Mouse (Mus musculus) gastrocnemius, postnatal 10 days (tissue): Measurements from ENCODE around the gene Gli3. TPM values are rescaled to one million over a fixed set of nuclear protein-coding genes. Genes with fewer than 3 reads are reported as not detected.

ENCODE experiments used
- DNase-seq: peaks from one replicate; pipeline ENCODE4 v3.0.0; 2021; ENCODE audit warnings: mixed read lengths
- total RNA-seq, 2 experiments: library from RNA; stranded (reverse); gene quantifications; 2 replicates each; pipeline ENCODE4 v1.2.3; 2021

Gene Gli3
- total RNA-seq, 2 experiments from 2014 or later, result 7.7 to 9.6 TPM

- DNase-seq, result no peak
Observed at GRCm38 (mm10) chr13:15550731-15551130, 87.7 kb downstream of the Gli3 start.

- no peak for DNase-seq
Observed at GRCm38 (mm10) chr13:15552009-15552408, 89.0 kb downstream of the Gli3 start.

- no peak for DNase-seq
Observed at GRCm38 (mm10) chr13:15556646-15557098, 93.6 kb downstream of the Gli3 start.

DNA sequence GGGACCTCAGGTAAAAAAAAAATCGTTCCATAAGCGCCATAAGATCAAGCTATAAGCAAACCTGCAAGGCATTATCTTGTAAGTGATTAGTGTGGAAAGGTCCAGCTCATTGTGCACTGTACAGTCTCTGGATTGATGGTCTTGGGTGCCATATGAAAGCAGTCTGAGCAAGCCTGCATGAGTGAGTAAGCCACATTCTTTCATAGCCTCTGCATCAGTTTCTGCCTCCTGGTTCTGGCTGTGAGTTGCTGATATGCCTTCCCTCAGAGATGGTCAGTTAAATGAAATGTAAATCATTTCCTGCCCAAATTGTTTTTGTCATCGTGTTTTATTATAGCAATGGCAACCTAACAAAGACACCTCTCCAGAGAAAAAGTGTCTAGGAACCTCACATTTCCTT lies 98.4 kb downstream of the Gli3 start:
- no peak for DNase-seq

- DNase-seq, result no peak
Observed at GRCm38 (mm10) chr13:15570908-15571568, 108.0 kb downstream of the Gli3 start.

DNA sequence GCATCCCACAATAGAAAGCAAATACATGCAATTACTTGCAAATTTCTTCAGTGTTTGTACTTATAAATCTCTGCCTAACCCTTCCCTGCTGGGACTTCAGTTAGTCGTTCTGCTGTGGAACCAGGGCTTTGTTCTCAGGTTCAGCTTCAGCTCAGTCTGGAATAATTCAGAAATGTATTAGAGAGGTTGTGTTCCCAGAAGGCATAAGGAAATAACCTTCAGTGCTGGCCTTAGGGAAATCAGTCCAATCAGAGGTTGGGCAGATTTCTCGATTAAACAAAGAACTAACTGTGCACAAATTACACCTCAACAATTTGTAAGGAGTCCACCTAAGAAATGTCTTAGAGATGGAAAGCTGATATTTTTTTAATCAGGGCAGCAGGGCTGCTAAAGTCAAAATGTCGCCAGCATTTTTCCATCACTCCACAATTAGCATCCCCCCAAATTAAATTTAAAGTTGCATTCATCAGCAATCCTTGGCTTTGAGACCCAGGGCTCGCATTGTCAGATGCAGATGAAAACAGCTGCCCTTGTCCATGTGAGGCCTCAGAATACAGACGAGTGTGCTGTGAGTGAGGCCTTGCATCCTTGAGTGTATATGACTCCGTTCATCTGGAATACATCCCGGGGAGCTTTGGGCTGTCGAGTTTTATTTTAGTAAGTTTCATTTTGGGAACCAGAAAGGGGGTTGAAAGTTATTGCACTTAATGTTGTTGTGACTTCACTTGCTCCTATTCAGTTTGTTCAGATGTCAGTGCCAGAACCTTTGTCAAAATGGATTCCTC lies 114.3 kb downstream of the Gli3 start:
- DNase-seq, result no peak

- DNase-seq, result no peak
Observed at GRCm38 (mm10) chr13:15580458-15580857, 117.4 kb downstream of the Gli3 start.

DNA sequence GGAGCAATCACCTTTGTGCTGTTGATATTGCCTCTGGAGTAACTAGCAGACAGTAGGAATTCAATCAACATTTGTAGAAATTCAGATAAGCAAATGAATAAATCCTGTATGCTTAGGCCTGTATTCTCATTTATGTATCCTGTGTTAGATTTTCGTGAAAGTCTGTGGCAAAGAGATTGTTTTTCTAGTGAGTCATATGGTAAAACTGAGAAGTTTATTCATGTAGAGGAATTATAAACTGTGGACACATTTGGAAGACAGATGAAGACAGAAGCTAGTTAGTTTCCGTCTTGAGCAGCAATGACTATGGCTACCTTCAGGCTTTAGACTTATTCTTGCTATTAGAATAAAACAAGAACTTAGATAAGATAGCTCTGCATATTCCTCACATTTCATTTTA lies 122.9 kb downstream of the Gli3 start:
- no peak for DNase-seq

- DNase-seq, result no peak
Observed at GRCm38 (mm10) chr13:15588278-15589272, 125.5 kb downstream of the Gli3 start.

DNA sequence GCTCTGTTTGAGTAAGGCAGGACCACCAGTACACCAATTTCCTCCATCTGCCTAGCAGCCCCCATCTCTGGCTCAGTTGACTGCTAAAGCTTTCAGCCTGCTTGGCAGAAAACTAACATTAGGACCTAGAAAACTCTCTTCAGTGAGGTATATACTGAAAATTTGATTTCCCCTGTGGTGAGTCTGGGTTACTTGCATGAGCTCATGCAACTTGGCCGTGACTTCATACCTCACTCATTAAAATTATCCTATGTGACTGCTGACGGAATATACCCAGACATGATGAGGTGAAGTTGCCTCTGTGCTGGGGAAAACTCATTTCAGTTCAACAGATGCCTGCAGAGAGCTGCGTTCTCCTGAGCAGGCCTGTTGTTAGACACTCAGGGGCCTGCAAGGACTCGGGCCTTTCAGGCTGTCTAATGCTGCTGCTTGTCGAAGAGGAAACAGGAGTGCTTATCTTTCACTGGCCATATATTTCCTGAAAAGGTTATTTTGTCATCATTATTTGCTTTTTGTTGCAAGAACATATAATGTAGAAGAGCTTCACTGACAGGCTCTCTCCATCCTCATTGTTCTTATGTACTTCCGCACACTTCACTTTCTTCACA lies 127.4 kb downstream of the Gli3 start:
- no peak for DNase-seq

GRCm38 (mm10) chr13:15596667-15597066 lies 133.6 kb downstream of the Gli3 start:
- DNase-seq, result no peak

DNA sequence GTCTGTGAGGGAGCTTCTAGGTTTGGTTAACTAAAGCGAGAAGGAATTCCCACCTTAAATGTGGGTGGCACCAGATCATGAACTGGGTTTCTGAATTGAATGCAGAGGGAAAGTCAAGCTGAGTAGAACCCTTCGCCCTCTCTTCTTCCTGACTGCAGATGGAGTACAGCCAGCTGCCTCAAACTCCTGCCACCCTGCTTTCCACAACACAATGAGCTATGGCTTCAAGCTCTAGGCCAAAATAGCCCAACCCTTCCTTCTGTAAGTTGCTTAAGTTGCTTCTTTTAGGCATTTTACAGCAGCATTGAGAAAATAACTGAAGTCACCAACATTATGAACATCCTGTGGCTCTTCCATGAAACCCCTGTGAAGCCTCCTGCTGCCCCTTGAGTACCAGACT lies 136.7 kb downstream of the Gli3 start:
- DNase-seq, result no peak

- DNase-seq, result no peak
Observed at GRCm38 (mm10) chr13:15602161-15602560, 139.1 kb downstream of the Gli3 start.

DNA sequence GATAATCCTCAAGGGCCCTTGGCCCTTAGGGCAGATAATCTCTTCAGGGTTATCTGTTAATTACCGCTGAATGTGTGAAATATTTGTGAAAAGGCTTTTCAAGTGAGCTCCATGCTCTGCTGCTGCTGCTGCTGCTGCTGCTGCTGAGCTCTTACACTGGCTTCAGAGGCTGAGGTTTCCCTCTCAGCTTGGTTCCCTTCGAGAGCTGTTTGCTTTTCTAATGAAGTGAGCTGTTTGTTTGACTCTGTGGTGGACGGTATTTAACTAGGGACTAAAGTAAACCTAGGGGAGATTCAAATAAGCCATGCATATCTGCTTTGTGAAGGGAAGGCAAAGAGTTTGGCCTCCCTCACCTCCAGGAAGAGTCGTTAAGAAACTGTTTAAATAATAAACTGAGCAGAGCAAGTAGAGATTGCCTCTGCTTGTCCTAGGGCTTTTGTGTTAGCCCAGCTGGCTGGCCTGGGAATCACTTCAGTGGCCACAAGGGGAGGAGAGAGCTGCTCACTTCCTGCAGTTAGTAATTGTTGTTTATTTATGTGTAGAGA lies 139.7 kb downstream of the Gli3 start:
- DNase-seq, result no peak

GRCm38 (mm10) chr13:15604074-15604473 lies 141.0 kb downstream of the Gli3 start:
- DNase-seq, result no peak

GRCm38 (mm10) chr13:15617423-15617822 lies 154.4 kb downstream of the Gli3 start:
- DNase-seq, result no peak

- no peak for DNase-seq
Observed at GRCm38 (mm10) chr13:15618051-15618692, 155.1 kb downstream of the Gli3 start.

GRCm38 (mm10) chr13:15621009-15621408 lies 158.0 kb downstream of the Gli3 start:
- no peak for DNase-seq

GRCm38 (mm10) chr13:15624490-15625353 lies 161.7 kb downstream of the Gli3 start:
- DNase-seq, result no peak

- DNase-seq, result no peak
Observed at GRCm38 (mm10) chr13:15641548-15641947, 178.5 kb downstream of the Gli3 start.
